Mouse (Mus musculus) MEL (cell line): Measurements from ENCODE around the gene Gmpr.

Experiments
- CTCF ChIP-seq, 3 experiments: IDR thresholded peaks in 2 of 3; conservative IDR thresholded peaks in 1 of 3; 2 replicates each; pipeline ENCODE4 v1.5.1; 2011 to 2012; ENCODE audit warnings: low read length in 3 of 3, low read depth in 2 of 3, mild to moderate bottlenecking in 2 of 3, improper control_type of control experiment in 1 of 3, inconsistent platforms in 1 of 3, mixed read lengths in 1 of 3, moderate library complexity in 1 of 3; ENCODE audit not compliant: control insufficient read depth in 1 of 3, insufficient read depth in 1 of 3, poor library complexity in 1 of 3, severe bottlenecking in 1 of 3
- EP300 ChIP-seq, 2 experiments: IDR thresholded peaks; 2 replicates each; pipeline ENCODE4 v1.6.1; 2011; ENCODE audit warnings: improper control_type of control experiment in 2 of 2, low read length in 2 of 2, low read depth in 1 of 2, mild to moderate bottlenecking in 1 of 2
- GATA1 ChIP-seq: IDR thresholded peaks from 2 replicates; pipeline ENCODE4 v1.6.1; 2011; ENCODE audit warnings: low read depth, low read length, improper control_type of control experiment
- KAT2A ChIP-seq: conservative IDR thresholded peaks from 2 replicates; pipeline ENCODE4 v1.6.1; 2012; ENCODE audit warnings: low read depth, low read length, improper control_type of control experiment, inconsistent platforms
- MAZ ChIP-seq: IDR thresholded peaks from 2 replicates; pipeline ENCODE4 v1.6.1; 2012; ENCODE audit warnings: low read depth, mild to moderate bottlenecking, inconsistent platforms, low read length, improper control_type of control experiment
- NELFE ChIP-seq: IDR thresholded peaks from 2 replicates; pipeline ENCODE4 v1.6.1; 2011; ENCODE audit warnings: low read depth, low read length, improper control_type of control experiment
- RAD21 ChIP-seq: IDR thresholded peaks from 2 replicates; pipeline ENCODE4 v1.6.1; 2011; ENCODE audit warnings: mild to moderate bottlenecking, low read depth, low read length, improper control_type of control experiment
- TAL1 ChIP-seq: IDR thresholded peaks from 2 replicates; pipeline ENCODE4 v1.6.1; 2012; ENCODE audit warnings: mild to moderate bottlenecking, inconsistent platforms, low read length, moderate library complexity, mixed read lengths
- USF1 ChIP-seq: IDR thresholded peaks from 2 replicates; pipeline ENCODE4 v1.6.1; 2014; ENCODE audit warnings: low read depth, mild to moderate bottlenecking, inconsistent platforms, low read length, improper control_type of control experiment, moderate library complexity
- ZNF384 ChIP-seq: IDR thresholded peaks from 2 replicates; pipeline ENCODE4 v1.6.1; 2012; ENCODE audit warnings: low read depth, mild to moderate bottlenecking, inconsistent platforms, low read length, improper control_type of control experiment

DNA sequence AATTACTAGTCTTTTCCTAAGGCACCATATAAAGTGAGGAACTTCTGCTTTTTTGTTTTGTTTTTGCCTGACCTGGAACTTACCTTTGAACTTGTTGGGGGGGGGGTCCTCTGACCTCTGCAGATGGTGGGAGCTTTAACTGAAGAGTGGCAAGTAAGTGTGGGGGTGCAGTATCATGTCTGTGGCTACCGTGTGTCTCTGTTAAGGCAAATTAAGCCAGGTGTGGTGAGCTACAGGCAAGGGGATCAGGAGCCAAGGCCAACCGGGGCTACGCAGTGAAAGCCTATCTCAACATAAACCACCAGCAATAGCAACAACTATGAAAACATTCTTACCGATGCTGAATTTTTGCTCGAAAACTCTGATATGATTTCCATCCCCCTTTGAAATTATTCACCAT lies 38.5 kb upstream of the Gmpr start:
- TF ChIP-seq USF1 (no peak), TAL1 (no peak), CTCF (IDR thresholded peaks at IDR 0.05 in 2 of 3, conservative IDR thresholded peaks at IDR 0.05 in 1 of 3; ENCODE audit: control insufficient read depth in 1 of 3, insufficient read depth in 1 of 3, low read depth in 2 of 3, low read length in 3 of 3, poor library complexity in 1 of 3, severe bottlenecking in 1 of 3) (no peak), EP300 (IDR thresholded peaks at IDR 0.05; ENCODE audit: low read depth in 1 of 2, low read length in 2 of 2) (no peak), RAD21 (no peak), NELFE (no peak), MAZ (no peak), KAT2A (no peak), ZNF384 (no peak), GATA1 (no peak)
